Mouse (Mus musculus): ENCODE data around the gene 1700067P10Rik. TPM values are rescaled to one million over a fixed set of nuclear protein-coding genes. Genes with fewer than 3 reads are reported as not detected.

Gene 1700067P10Rik
- polyA plus RNA-seq (2012; rRNA removed), result not detected in 2 replicates

DNA sequence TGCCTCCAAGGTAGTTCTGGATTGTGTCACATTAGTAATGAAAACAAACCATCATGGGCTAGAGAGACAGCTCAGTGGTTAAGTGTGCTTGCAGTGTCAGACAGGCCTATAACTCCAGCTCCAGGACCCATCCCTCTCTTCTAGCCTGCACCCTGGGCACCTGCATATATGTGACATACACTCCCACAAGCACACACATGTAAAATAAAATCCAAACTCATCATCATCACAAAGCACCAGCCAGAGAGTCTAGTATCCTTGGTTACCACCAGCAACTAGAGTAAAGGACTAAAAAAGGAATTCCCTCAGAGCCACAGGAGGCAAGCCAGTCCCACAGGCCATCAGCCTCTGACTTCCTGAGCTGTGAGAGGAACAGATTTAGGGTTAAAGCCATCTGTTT is at the start of gene 1700067P10Rik:
Gene 1700067P10Rik (plus strand): TSS at position 301 of the 400 bp plus-strand sequence.

Other genes starting within 250 kb of the 1700067P10Rik start
- 104 and 106 TPM in 2 replicates for gene Foxp4, start 164.7 kb upstream of the 1700067P10Rik start, polyA plus RNA-seq (2012; rRNA removed)
- not detected in 2 replicates for gene 1700122O11Rik, start 51.0 kb upstream of the 1700067P10Rik start, polyA plus RNA-seq (2012; rRNA removed)
- gene 9830107B12Rik, start 56.9 kb downstream of the 1700067P10Rik start, polyA plus RNA-seq (2012; rRNA removed), result 0.05 and 0.17 TPM in 2 replicates
- gene A530064D06Rik, start 78.0 kb downstream of the 1700067P10Rik start, polyA plus RNA-seq (2012; rRNA removed), result 0.12 and 0.17 TPM in 2 replicates
- gene Trem1, start 143.4 kb downstream of the 1700067P10Rik start, polyA plus RNA-seq (2012; rRNA removed), result 0.02 TPM in 1 of 2 replicates, not detected in the other
- not detected in 2 replicates for gene Trem3, start 158.5 kb downstream of the 1700067P10Rik start, polyA plus RNA-seq (2012; rRNA removed)
- 0.14 and 0.19 TPM in 2 replicates for gene Treml4, start 175.0 kb downstream of the 1700067P10Rik start, polyA plus RNA-seq (2012; rRNA removed)
- 0.24 and 0.62 TPM in 2 replicates for gene Treml2, start 210.2 kb downstream of the 1700067P10Rik start, polyA plus RNA-seq (2012; rRNA removed)
- gene B430306N03Rik, start 226.8 kb downstream of the 1700067P10Rik start, polyA plus RNA-seq (2012; rRNA removed), result 0.15 and 0.45 TPM in 2 replicates